Mouse (Mus musculus): Measurements from ENCODE around the gene Wdr6. TPM values are rescaled to one million over a fixed set of nuclear protein-coding genes. Genes with fewer than 3 reads are reported as not detected.

The Wdr6 gene
- polyA plus RNA-seq (2012; rRNA removed) = 254 and 260 TPM in 2 replicates

DNA sequence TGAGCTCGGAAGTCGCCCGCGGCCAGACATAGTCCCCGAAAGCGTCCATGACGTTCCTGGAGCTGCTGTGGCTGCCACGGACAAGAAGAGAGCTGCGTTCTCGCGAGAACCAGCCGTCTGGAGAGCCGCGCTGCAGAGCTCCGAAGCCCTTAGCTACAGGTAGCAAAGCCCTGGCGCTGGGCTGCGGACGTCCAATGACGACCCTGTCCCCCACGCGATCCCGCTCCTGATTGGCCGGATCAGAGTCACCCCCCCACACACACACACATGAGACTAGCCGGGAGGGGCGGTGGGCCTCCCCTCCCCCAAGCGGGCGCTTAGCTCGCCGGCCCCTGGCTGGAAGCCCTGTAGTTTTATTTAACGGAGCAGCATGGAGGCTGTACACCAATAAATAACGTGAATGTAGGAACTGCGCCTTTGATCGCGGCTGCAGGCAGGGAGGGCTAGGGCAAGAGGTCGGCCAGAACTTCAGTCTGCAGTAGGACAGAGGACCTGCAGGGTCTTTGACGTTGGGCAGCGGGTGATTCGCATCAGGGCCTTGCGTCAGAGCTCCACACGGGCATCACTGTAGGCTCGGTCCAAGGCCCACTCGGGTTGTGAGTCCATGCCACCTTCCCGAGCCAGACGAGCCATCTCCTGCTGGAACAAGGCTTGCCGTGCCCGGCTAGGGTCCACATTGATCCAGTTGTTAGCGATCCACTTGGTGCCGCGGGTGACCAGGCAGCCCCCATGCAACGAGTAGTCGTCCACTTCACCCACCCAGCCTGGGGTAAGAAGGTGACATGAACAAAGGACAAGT, at the start of gene Wdr6:
Wdr6 (minus strand) TSS at position 195 of the 799 bp plus-strand sequence.

DNA sequence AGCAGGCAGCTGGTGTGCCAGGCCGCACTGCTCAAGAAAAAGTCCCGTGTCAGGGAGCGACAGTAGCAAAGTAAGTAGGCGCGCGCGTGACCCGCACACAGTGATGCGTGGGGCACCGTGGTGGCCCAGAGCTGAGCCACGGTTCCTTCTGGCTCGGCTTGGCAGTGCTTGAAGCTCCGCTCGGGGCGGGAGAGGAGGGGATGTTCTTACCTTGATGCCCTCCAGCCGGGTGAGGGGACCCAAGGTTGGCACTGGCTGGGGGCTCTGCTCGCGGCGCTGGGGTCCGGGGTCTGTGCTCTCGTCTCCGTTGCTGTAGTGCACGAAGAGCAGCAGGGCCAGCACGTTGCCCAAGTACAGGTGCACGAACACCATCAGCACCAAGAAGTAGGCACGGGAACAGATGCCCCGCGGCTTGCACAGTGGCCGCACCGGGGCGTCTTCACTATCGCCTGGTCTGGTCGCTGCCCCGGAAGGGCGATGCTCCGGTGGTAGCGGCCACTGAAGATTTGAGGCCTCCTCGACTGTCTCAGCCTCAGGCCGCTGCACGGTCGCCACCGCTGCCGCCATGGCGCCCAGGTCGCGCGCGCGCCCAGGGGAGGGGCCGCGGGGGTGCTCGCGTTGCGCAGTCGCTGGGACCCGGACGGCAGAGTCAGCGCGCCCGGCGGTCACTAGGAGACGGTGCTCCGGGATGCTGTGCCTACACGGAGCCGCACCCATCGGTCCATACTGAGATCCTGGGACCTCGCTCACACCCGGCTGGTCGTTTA, 18.6 kb upstream of the Wdr6 start, which contains the start of gene P4htm:
P4htm (minus strand) TSS at position 670 of the 767 bp plus-strand sequence.

DNA sequence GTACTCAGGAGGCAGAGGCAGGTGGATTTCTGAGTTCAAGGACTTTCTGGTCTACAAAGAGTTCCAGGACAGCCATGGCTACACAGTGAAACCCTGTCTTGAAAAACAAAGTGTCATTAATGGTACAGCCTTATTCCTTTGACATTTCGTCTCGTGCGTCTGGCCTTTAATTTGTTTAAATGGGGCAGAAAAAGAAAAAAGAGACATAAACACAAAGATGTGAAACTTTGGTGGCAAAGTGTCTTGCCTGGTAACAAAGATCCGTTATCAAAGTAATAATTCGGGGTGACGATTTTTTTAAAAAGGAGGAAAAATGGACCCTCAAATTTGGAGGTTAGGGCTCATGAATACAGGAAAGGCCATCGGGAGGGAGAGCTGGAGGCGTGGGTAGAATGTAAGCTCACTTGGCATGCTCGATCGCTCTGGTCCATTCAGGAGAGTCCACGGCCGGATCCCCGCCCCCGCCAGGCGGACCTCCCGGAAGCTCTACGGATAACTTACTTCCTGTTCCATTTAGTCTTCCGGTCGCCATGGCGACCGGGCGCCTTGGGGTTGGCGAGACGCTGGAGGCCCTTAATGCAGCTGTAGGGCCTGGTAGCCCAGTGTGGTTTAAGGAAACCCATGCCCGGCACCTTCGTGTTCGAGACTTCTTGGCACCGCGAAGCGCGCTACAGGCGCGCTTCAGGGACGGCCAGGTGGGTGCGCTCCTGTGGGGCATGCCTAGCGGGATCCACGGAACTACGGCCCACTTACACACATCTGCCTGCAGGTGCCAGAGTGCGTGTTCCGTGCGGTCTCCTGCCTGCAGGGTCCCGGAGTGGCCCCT, 8.9 kb downstream of the Wdr6 start, which contains the start of gene Dalrd3:
Dalrd3 (plus strand) TSS at position 506 of the 826 bp plus-strand sequence.

DNA sequence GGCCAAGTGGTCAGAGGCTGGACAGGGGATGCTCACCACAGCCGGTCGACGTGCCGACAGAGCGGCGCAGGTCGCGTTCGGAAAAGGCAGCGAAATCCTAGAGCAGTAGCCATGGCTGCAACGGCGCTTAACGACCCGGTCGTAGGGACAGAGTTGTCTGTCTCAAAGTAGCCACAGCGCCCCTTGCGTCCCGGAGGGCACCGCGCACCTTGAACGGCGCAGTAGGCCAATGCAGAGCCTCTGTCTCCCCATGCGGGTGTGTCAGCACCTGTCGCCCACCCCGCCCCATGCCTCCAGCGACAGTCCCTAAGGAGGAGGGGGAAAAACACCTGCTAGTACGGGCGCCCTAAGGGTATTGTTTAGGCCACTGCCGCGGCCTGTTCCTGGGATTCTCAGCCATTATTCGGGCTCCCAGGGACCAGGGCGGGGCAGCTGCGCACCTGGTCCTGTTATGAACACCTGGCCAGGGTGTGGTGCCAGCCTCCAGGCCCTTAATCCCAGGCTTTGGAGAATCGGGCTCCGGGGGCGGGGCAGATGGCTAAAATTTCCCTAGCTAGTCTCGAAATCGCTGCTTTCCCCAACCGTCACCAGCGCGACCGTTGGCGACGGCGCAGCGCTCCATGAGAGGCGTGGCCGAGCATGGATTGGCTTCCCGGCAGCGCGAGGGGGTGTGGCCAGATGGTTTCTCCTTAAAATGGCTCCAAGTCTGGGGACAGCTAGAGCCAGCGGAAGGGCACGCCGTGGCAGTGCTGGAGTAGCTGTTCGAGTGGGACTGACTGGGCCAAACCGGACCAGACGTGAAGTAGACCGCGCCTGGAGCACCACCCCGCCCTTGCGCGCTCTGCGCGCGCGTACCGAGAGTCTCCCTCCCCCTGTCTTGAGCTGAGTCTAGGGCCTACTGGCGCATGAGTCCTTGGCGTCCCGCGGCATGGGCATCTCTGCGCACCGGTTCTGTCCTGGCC, 11.4 kb downstream of the Wdr6 start, which contains the start of gene Ndufaf3:
Ndufaf3 (minus strand) TSS at position 620 of the 962 bp plus-strand sequence.

DNA sequence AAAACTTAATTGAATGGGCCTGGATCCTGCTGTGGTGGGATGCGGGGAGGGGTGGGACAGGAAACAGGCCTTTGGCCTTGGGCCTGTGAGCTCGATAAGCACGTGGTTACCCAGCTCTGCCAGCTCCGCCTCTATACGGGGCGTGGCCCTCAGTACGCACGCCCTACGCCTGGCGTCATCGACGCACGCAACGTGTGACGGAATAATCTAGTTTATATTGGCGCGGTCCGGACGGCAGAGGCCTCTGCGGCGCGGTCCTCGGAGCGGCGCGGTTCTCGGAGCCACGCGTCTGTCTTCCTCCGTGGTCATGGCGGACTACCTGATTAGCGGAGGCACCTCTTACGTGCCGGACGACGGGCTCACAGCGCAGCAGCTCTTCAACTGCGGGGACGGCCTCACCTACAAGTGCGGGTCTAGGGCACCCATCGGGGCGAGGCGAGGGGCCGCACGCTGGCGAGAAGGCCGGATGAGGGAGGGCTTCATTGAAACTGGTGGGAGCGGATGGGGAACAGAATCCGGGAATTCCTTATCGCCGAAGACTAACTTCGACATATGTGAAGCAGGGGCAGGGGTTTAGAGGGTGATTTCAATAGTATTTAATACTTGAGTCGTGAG, 18.2 kb downstream of the Wdr6 start, which contains the start of gene Impdh2:
Impdh2 (plus strand) TSS at position 60 of the 615 bp plus-strand sequence.

Other genes with a start within 250 kb of the Wdr6 start
- 370 and 383 TPM in 2 replicates for gene Gpx1, start 239.8 kb downstream of the Wdr6 start, polyA plus RNA-seq (2012; rRNA removed)
- 121 and 125 TPM in 2 replicates for gene Usp4, start 230.9 kb downstream of the Wdr6 start, polyA plus RNA-seq (2012; rRNA removed)
- 2.8 and 3.4 TPM in 2 replicates for gene 1700102P08Rik, start 185.9 kb downstream of the Wdr6 start, polyA plus RNA-seq (2012; rRNA removed)
- gene Ccdc36, start 150.3 kb downstream of the Wdr6 start, polyA plus RNA-seq (2012; rRNA removed) = 1.7 and 2.2 TPM in 2 replicates
- gene BC048562, start 142.3 kb downstream of the Wdr6 start, polyA plus RNA-seq (2012; rRNA removed) = not detected in 2 replicates
- 31.1 and 35.9 TPM in 2 replicates for gene Ccdc71, start 118.2 kb downstream of the Wdr6 start, polyA plus RNA-seq (2012; rRNA removed)
- 75.5 and 76.3 TPM in 2 replicates for gene Klhdc8b, start 117.2 kb downstream of the Wdr6 start, polyA plus RNA-seq (2012; rRNA removed)
- gene Lamb2, start 99.0 kb downstream of the Wdr6 start, polyA plus RNA-seq (2012; rRNA removed) = 52.1 and 78.8 TPM in 2 replicates
- gene Usp19, start 88.1 kb downstream of the Wdr6 start, polyA plus RNA-seq (2012; rRNA removed) = 179 and 187 TPM in 2 replicates
- 190 and 192 TPM in 2 replicates for gene Qars, start 71.0 kb downstream of the Wdr6 start, polyA plus RNA-seq (2012; rRNA removed)
- 128 and 130 TPM in 2 replicates for gene Qrich1, start 61.9 kb downstream of the Wdr6 start, polyA plus RNA-seq (2012; rRNA removed)
- 152 and 156 TPM in 2 replicates for gene Impdh2, start 18.5 kb downstream of the Wdr6 start, polyA plus RNA-seq (2012; rRNA removed)
- 43.8 and 48.6 TPM in 2 replicates for gene Ndufaf3, start 11.3 kb downstream of the Wdr6 start, polyA plus RNA-seq (2012; rRNA removed)
- 225 and 236 TPM in 2 replicates for gene Dalrd3, start 8.9 kb downstream of the Wdr6 start, polyA plus RNA-seq (2012; rRNA removed)
- gene P4htm, start 18.9 kb upstream of the Wdr6 start, polyA plus RNA-seq (2012; rRNA removed) = 27.8 and 30.9 TPM in 2 replicates
- 49.9 and 50.4 TPM in 2 replicates for gene Arih2, start 70.6 kb upstream of the Wdr6 start, polyA plus RNA-seq (2012; rRNA removed)
- 19.2 and 22.5 TPM in 2 replicates for gene Slc25a20, start 83.3 kb upstream of the Wdr6 start, polyA plus RNA-seq (2012; rRNA removed)
- gene Prkar2a, start 110.6 kb upstream of the Wdr6 start, polyA plus RNA-seq (2012; rRNA removed) = 29.5 and 30.5 TPM in 2 replicates
- gene Ip6k2, start 205.1 kb upstream of the Wdr6 start, polyA plus RNA-seq (2012; rRNA removed) = 392 and 428 TPM in 2 replicates
- 32.2 and 33.5 TPM in 2 replicates for gene Nckipsd, start 229.6 kb upstream of the Wdr6 start, polyA plus RNA-seq (2012; rRNA removed)
- 88.2 and 100 TPM in 2 replicates for gene Celsr3, start 247.6 kb upstream of the Wdr6 start, polyA plus RNA-seq (2012; rRNA removed)

Measured in central nervous system, embryonic 14 days (tissue).